Mouse (Mus musculus) megakaryocyte-erythroid progenitor cell, adult 5-6 weeks (primary cell): Measurements from ENCODE around the gene Gm5136. TPM values are rescaled to one million over a fixed set of nuclear protein-coding genes. Genes with fewer than 3 reads are reported as not detected.

Source experiments
- ATAC-seq: replicated peaks from 2 replicates; pipeline ENCODE4 v1.8.0; 2016; ENCODE audit warnings: mild to moderate bottlenecking, inconsistent platforms; ENCODE audit not compliant: severe bottlenecking, poor library complexity, low FRiP score, low TSS enrichment
- total RNA-seq, 2 experiments: library from RNA; stranded (forward) in 1 of 2; stranded (reverse) in 1 of 2; fragments of 200-1000, 215-1000 nt in 1 of 2; fragments of >200 nt in 1 of 2; fragmentation: Nextera tagmentation in 1 of 2; gene quantifications; 2 replicates each; pipeline ENCODE4 v1.2.3; 2014 to 2017

Gm5136 gene
- total RNA-seq, 2 experiments from 2014 or later, result not detected

- ATAC-seq, result no peak
These were observed 47.9 kb downstream of the Gm5136 start for GRCm38 (mm10) chr10:108652066-108652465.

GRCm38 (mm10) chr10:108649174-108649573, 50.8 kb downstream of the Gm5136 start:
- ATAC-seq, result no peak
